Mouse (Mus musculus) cerebellum, adult 2 months (tissue): Measurements from ENCODE around the gene Dgkb.

Experiments used
- CTCF ChIP-seq: fragments of 200-500 bp; IDR thresholded peaks from 2 replicates; pipeline ENCODE4 v1.5.1; 2011; ENCODE audit warnings: low read depth, mild to moderate bottlenecking, control low read depth, low read length, moderate library complexity, borderline replicate concordance; ENCODE audit not compliant: insufficient read depth
- POLR2A ChIP-seq: fragments of 200-500 bp; IDR thresholded peaks from 2 replicates; pipeline ENCODE4 v1.6.1; 2011; ENCODE audit warnings: low read length, control low read depth, borderline replicate concordance; ENCODE audit not compliant: insufficient read depth

DNA sequence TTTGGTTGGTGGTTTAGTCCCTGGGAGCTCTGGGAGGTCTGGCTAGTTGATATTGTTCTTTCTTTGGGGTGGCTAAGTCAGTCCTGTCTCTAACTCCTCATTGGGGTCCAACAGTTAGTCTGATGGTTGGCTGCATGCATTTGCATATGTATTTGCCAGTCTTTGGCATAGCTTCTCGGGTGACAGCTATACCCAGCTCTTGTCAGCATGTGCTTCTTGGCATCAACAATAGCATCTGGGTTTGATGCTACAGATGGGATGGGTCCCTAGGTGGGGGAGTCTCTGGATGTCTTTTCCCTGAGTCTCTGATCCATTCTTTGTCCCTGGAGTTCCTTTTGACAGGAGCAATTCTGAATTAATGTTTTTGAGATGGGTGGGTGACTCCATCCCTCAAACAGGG, 790.6 kb downstream of the Dgkb start:
- TF ChIP-seq CTCF (no peak), POLR2A (no peak)
